Mouse (Mus musculus): ENCODE measurements around the gene Tnfrsf14. TPM values are rescaled to one million over a fixed set of nuclear protein-coding genes. Genes with fewer than 3 reads are reported as not detected.

Gene Tnfrsf14
- polyA plus RNA-seq, 1 experiment from 2014 or later: 1.9 TPM

GRCm38 (mm10) chr4:154929088-154929660, 811 bp upstream of the Tnfrsf14 start:
- H3K9me3 ChIP-seq: no peaks in the 10 kb centered on the region
- no peaks in the 10 kb centered on the region for H3K27me3 ChIP-seq
- no peak overlapping the region for H3K4me2 ChIP-seq
- no peak; the same call in 1 of the 2 replicates for ATAC-seq (ENCODE audit: borderline replicate concordance, extremely low read depth, low FRiP score, low TSS enrichment)
- H3K4me3 ChIP-seq: no peak overlapping the region
- H3K36me3 ChIP-seq: no peaks in the 10 kb centered on the region
- WGBS: 73% methylated on average over 12 of the region's 12 CpGs
- H3K4me1 ChIP-seq: peaks cover 17% of the 10 kb centered on the region
- no peak overlapping the region for H3K27ac ChIP-seq
- H3K9ac ChIP-seq: no peak overlapping the region

DNA sequence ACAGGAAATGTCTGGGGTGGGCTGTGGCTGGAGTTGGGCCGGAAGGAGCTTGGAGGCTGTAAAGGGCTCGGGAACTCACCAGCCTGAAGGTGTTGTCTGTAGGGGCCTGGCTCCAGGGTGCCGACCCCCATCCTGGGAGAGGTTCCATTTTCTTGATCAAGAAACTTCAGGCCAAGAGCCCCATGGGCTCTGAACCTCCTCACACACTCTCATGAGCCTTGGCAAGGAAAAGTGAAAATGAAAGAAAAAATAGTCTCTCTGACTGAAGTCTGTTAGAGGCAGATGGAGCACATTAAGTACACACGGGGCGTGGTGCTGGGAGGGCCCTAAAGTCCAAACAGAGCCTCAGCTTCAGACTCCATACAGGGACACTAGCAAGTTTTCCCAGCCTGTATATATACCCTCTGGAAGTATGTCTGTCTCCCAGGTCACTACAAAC, 445 bp downstream of the Tnfrsf14 start:
- peak overlapping the region; percentile 11; the same call in 1 of the 2 replicates for H3K9ac ChIP-seq

GRCm38 (mm10) chr4:154926969-154927898, 1.1 kb downstream of the Tnfrsf14 start:
- Histone ChIP-seq H3K4me1 (peaks cover 17% of the 10 kb centered on the region), H3K27ac (peak overlapping the region; percentile 63), H3K9ac (peak overlapping the region; percentile 11; the same call in 1 of the 2 replicates), H3K9me3 (no peaks in the 10 kb centered on the region), H3K4me2 (peak overlapping the region; percentile 46), H3K36me3 (no peaks in the 10 kb centered on the region), H3K4me3 (peak overlapping the region; percentile 25), H3K27me3 (no peaks in the 10 kb centered on the region)
- 0 out of 2 replicates have a peak, but pooled peaks have one; percentile 5 for ATAC-seq (ENCODE audit: borderline replicate concordance, extremely low read depth, low FRiP score, low TSS enrichment)
- 55% methylated on average over 9 of the region's 9 CpGs for WGBS

More for the DNA sequence above, 445 bp downstream of the Tnfrsf14 start:
- Histone ChIP-seq H3K4me3 (peak overlapping the region; percentile 25), H3K27me3 (no peaks in the 10 kb centered on the region), H3K9me3 (no peaks in the 10 kb centered on the region), H3K4me2 (peak overlapping the region; percentile 46), H3K36me3 (no peaks in the 10 kb centered on the region), H3K4me1 (peaks cover 17% of the 10 kb centered on the region), H3K27ac (peak overlapping the region; percentile 63)
- ATAC-seq (ENCODE audit: borderline replicate concordance, extremely low read depth, low FRiP score, low TSS enrichment): peak; percentile 38
- WGBS: 18% methylated on average over 5 of the region's 5 CpGs

- 48% methylated on average over 4 of the region's 4 CpGs for WGBS
- no peak overlapping the region for H3K27ac ChIP-seq
- no peaks in the 10 kb centered on the region for H3K27me3 ChIP-seq
- no peaks in the 10 kb centered on the region for H3K36me3 ChIP-seq
- H3K4me2 ChIP-seq: no peak overlapping the region
- H3K9ac ChIP-seq: no peak overlapping the region
- no peak overlapping the region for H3K4me3 ChIP-seq
- H3K4me1 ChIP-seq: peaks cover 17% of the 10 kb centered on the region
- H3K9me3 ChIP-seq: no peaks in the 10 kb centered on the region
- ATAC-seq (ENCODE audit: borderline replicate concordance, extremely low read depth, low FRiP score, low TSS enrichment): no peak
Measured at GRCm38 (mm10) chr4:154925413-154925812, 3.0 kb downstream of the Tnfrsf14 start.

- H3K36me3 ChIP-seq: no peaks in the 10 kb centered on the region
- H3K27me3 ChIP-seq: no peaks in the 10 kb centered on the region
- H3K27ac ChIP-seq: no peak overlapping the region
- H3K4me1 ChIP-seq: peaks cover 10% of the 10 kb centered on the region
- no peak for ATAC-seq (ENCODE audit: borderline replicate concordance, extremely low read depth, low FRiP score, low TSS enrichment)
- 75% methylated on average over 5 of the region's 5 CpGs for WGBS
- H3K9ac ChIP-seq: no peak overlapping the region
- no peaks in the 10 kb centered on the region for H3K9me3 ChIP-seq
- H3K4me2 ChIP-seq: no peak overlapping the region
- no peak overlapping the region for H3K4me3 ChIP-seq
Measured at GRCm38 (mm10) chr4:154922931-154923330, 5.4 kb downstream of the Tnfrsf14 start.

DNA sequence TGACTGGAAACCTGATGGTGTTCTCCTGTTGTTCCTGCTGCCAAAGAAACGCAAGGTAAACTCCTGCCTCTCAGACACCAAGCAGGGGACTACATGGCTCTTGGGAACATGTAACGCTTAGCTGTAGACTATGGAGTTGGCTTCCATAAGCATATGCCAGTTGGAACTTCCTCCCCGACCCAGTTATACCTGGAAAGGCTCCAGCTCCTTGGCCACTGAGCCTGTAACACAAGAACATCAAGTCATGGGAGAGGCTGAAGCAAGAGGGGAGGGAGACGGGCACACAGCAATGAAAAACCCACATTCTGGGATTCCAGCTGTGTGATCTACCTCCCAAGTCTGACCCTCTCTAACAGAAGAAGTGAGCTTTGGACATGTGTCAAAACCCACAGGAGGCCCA, 6.1 kb downstream of the Tnfrsf14 start:
- 68% methylated on average over 4 of the region's 4 CpGs for WGBS
- no peak for ATAC-seq (ENCODE audit: borderline replicate concordance, extremely low read depth, low FRiP score, low TSS enrichment)

GRCm38 (mm10) chr4:154916662-154917061, 11.7 kb downstream of the Tnfrsf14 start:
- Histone ChIP-seq H3K4me2 (no peak overlapping the region), H3K36me3 (no peaks in the 10 kb centered on the region), H3K27ac (no peak overlapping the region), H3K4me1 (peaks cover under 1% of the 10 kb centered on the region), H3K27me3 (no peaks in the 10 kb centered on the region), H3K4me3 (no peak overlapping the region), H3K9ac (no peak overlapping the region), H3K9me3 (no peaks in the 10 kb centered on the region)
- ATAC-seq (ENCODE audit: borderline replicate concordance, extremely low read depth, low FRiP score, low TSS enrichment): no peak
- 81% methylated on average over 4 of the region's 4 CpGs for WGBS

More for the DNA sequence above, 6.1 kb downstream of the Tnfrsf14 start:
- Histone ChIP-seq H3K9me3 (no peaks in the 10 kb centered on the region), H3K27me3 (no peaks in the 10 kb centered on the region), H3K4me2 (no peak overlapping the region), H3K4me1 (peaks cover 4% of the 10 kb centered on the region; the same call in 1 of the 2 replicates), H3K27ac (no peak overlapping the region), H3K9ac (no peak overlapping the region), H3K36me3 (no peaks in the 10 kb centered on the region), H3K4me3 (no peak overlapping the region)

DNA sequence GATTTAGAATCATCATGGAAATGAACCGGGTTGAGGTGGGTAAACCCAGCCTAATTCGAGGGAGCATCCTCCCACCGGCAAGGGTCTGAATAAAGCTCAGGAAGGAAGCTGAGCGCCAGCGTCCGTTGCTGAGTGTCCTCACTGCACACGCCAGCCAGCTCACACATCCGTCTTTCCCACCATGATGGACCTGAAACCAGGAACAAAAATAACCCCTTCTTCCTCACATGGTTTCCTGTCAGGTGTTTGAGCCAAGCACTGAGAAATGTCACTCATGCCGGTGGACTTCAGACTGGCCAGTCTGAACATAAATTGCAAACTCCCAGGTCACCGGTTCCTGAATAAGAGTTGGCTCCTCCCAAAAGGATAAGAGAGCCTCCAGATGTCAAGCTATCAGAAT, 13.1 kb downstream of the Tnfrsf14 start:
- no peaks in the 10 kb centered on the region for H3K9me3 ChIP-seq
- no peak overlapping the region for H3K4me3 ChIP-seq
- no peaks in the 10 kb centered on the region for H3K36me3 ChIP-seq
- WGBS: 73% methylated on average over 10 of the region's 10 CpGs
- no peak for ATAC-seq (ENCODE audit: borderline replicate concordance, extremely low read depth, low FRiP score, low TSS enrichment)
- H3K4me2 ChIP-seq: no peak overlapping the region
- H3K9ac ChIP-seq: no peak overlapping the region
- no peak overlapping the region for H3K27ac ChIP-seq
- no peaks in the 10 kb centered on the region for H3K27me3 ChIP-seq
- peaks cover 11% of the 10 kb centered on the region for H3K4me1 ChIP-seq

DNA sequence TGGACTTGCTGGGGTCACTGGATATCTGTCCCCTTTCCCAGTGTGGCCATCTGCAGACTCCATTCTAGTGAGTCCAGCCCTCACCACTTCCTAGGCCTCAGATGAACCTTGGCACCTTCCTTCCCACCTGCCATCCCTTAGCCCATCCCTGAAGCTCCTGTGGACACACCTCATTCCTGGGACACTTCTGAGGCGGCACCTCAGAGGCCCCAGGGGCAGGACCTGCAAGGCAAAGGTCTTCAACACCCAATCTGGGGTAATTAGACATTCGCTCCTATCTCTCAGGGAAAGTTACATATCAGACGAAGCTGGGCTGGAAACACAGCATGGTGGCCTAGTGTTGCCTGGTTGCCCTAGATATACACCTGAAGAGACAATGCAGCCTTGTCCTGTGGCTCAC, 13.7 kb downstream of the Tnfrsf14 start:
- Histone ChIP-seq H3K36me3 (no peaks in the 10 kb centered on the region), H3K4me3 (no peak overlapping the region), H3K27ac (no peak overlapping the region), H3K9ac (no peak overlapping the region), H3K4me1 (peaks cover 11% of the 10 kb centered on the region), H3K27me3 (no peaks in the 10 kb centered on the region), H3K9me3 (no peaks in the 10 kb centered on the region), H3K4me2 (no peak overlapping the region)
- 60% methylated on average over 3 of the region's 3 CpGs for WGBS
- ATAC-seq (ENCODE audit: borderline replicate concordance, extremely low read depth, low FRiP score, low TSS enrichment): no peak

DNA sequence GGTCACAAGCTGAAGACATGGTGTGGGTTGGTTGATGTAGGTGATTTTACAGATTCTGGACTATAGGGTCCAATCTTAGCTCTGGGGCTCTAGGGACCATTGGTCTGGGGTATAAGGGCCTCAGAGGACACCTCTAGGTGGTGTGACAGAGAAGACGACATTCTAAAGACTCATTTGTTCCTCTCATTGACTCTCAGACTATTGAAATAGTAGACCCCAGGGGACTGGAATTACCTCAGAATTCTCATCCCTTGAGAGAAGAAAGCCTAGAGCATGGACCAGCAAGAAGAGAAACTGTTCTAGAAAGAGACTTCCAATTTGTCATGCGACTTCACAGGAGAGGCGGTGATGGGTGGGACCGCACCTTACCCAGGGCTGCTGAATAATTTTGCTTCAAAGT, 14.1 kb downstream of the Tnfrsf14 start:
- Histone ChIP-seq H3K4me1 (peaks cover 11% of the 10 kb centered on the region), H3K27ac (no peak overlapping the region), H3K9me3 (no peaks in the 10 kb centered on the region), H3K4me3 (no peak overlapping the region), H3K27me3 (no peaks in the 10 kb centered on the region), H3K4me2 (no peak overlapping the region), H3K36me3 (no peaks in the 10 kb centered on the region), H3K9ac (no peak overlapping the region)
- ATAC-seq (ENCODE audit: borderline replicate concordance, extremely low read depth, low FRiP score, low TSS enrichment): no peak
- 93% methylated on average over 4 of the region's 4 CpGs for WGBS

GRCm38 (mm10) chr4:154913845-154914244, 14.5 kb downstream of the Tnfrsf14 start:
- no peak overlapping the region for H3K27ac ChIP-seq
- H3K4me3 ChIP-seq: no peak overlapping the region
- no peaks in the 10 kb centered on the region for H3K27me3 ChIP-seq
- no peak overlapping the region for H3K9ac ChIP-seq
- H3K4me2 ChIP-seq: no peak overlapping the region
- WGBS: 92% methylated on average over 3 of the region's 3 CpGs
- H3K36me3 ChIP-seq: no peaks in the 10 kb centered on the region
- H3K9me3 ChIP-seq: no peaks in the 10 kb centered on the region
- no peak for ATAC-seq (ENCODE audit: borderline replicate concordance, extremely low read depth, low FRiP score, low TSS enrichment)
- peaks cover 11% of the 10 kb centered on the region for H3K4me1 ChIP-seq

- Histone ChIP-seq H3K4me2 (no peak overlapping the region), H3K9ac (no peak overlapping the region), H3K9me3 (no peaks in the 10 kb centered on the region), H3K4me3 (no peak overlapping the region), H3K27ac (no peak overlapping the region), H3K27me3 (no peaks in the 10 kb centered on the region), H3K36me3 (no peaks in the 10 kb centered on the region), H3K4me1 (peaks cover 16% of the 10 kb centered on the region)
- peak; percentile 23; the same call in 1 of the 2 replicates for ATAC-seq (ENCODE audit: borderline replicate concordance, extremely low read depth, low FRiP score, low TSS enrichment)
- 70% methylated on average over 2 of the region's 2 CpGs for WGBS
Measured at GRCm38 (mm10) chr4:154911644-154912043, 16.7 kb downstream of the Tnfrsf14 start.
